Mouse (Mus musculus): ENCODE results near the gene Pdcd1lg2.

The Pdcd1lg2 gene

GRCm38 (mm10) chr19:29501106-29501505 lies 90.4 kb downstream of the Pdcd1lg2 start:
- DNase-seq, result peak; percentile 59

DNA sequence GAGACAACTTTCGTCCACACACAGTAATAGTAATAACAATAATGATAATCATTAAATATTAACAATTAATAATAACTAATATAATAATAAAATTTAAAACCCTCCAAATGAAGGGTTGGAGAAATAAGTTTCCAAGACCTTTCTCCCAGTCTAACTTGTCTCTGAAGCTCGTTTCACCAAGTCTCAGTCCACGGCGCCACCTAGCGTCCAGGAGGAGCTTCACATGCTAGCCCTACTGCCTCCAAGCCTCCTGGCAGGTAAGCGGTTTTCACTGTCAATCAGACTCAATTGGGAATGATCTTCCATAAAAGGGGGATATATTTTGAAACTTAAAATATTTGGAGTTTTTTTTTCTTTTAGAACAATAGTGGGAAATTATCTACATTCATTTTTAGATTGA lies 90.8 kb downstream of the Pdcd1lg2 start:
- peak; percentile 85 for DNase-seq

GRCm38 (mm10) chr19:29504131-29504530 lies 93.4 kb downstream of the Pdcd1lg2 start:
- DNase-seq, result no peak

- DNase-seq, result no peak
Observed at GRCm38 (mm10) chr19:29505617-29506016, 94.9 kb downstream of the Pdcd1lg2 start.

DNA sequence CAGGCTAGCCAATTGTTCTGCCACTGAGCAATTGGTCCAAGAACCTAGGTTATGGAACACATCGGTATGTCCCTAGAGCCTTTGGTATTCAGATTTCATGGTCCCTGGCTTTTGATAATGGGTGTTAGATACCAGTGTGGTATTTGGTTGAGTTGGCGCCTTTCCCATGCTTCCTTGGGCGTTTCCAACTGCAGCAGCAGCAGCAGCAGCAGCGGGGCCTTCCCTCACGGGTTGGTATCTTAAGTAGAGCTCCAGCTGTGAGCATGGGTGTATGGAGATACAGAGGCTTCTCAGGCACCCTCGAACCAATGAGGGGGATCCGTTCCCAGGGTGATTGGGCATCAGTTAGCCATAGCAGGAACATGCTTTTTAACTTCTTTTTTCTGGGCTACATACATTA lies 97.5 kb downstream of the Pdcd1lg2 start:
- no peak for DNase-seq

GRCm38 (mm10) chr19:29509857-29510256 lies 99.1 kb downstream of the Pdcd1lg2 start:
- no peak for DNase-seq

GRCm38 (mm10) chr19:29511826-29512225 lies 101.1 kb downstream of the Pdcd1lg2 start:
- no peak for DNase-seq

- DNase-seq, result no peak
Observed at GRCm38 (mm10) chr19:29513111-29513766, 102.5 kb downstream of the Pdcd1lg2 start.

DNA sequence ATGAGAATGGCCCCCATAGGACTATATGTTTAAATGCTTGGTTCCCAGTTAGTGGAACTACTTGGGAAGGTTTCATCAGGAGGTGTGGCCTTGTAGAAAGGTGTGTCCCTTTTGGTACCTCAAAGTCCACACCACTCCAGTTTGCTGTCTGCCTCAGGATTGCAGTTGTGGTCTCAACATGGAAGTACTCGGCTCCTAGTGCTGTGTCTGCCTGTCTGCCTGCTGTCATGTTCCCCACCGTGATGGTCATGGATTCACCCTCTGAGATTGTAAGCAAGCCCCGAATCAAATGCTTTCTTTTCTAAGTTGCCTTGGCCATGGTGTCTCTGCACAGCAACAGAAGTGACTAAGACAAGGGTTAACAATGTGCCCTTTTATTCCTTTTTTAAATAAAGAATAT lies 103.4 kb downstream of the Pdcd1lg2 start:
- DNase-seq, result no peak

GRCm38 (mm10) chr19:29515386-29515785 lies 104.7 kb downstream of the Pdcd1lg2 start:
- no peak for DNase-seq

DNA sequence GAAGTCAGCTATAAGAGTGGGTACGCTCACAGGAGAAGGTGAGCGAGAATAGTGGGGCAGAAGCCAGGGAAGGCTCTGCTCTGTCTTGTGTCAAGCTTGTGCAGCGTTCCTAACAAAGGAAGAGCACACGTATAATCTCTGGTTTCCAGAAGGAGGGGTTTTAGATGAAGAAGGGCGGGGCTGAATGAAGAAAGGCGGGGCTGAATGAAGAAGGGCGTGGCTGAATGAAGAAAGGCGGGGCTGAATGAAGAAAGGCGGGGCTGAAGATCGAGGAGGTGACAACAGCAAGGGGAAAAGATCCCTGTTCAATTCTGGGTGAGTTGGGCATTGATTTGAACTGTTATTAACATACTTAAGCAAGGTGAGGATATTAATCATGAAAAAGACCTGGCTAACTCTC lies 105.3 kb downstream of the Pdcd1lg2 start:
- DNase-seq, result no peak

- DNase-seq, result no peak
Observed at GRCm38 (mm10) chr19:29518409-29518808, 107.7 kb downstream of the Pdcd1lg2 start.

DNA sequence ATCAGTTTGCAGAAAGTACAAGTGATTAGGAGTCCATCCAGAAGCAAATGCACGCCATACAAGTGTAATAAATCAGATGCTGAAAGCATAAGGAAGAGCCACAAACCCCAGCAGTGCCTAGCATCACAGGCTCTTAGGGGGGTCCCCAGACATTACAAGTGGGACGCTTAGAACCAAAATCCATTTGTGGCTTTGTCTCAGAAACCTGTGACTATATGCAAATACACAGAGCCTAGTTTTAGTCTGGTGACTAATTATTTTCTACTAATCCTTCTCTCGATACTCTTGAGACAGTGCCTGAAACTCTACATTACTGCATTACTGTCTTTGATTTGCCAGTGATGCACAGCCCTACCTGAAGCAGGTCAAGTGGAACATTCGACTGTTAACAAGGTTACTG lies 108.2 kb downstream of the Pdcd1lg2 start:
- DNase-seq, result no peak

Measured in thymus, postnatal 25 days (tissue).